Mouse (Mus musculus): ENCODE data around the gene Med13l. TPM values are rescaled to one million over a fixed set of nuclear protein-coding genes. Genes with fewer than 3 reads are reported as not detected.

The Med13l gene
- polyA plus RNA-seq, 1 experiment from 2014 or later: 18.2 TPM

DNA sequence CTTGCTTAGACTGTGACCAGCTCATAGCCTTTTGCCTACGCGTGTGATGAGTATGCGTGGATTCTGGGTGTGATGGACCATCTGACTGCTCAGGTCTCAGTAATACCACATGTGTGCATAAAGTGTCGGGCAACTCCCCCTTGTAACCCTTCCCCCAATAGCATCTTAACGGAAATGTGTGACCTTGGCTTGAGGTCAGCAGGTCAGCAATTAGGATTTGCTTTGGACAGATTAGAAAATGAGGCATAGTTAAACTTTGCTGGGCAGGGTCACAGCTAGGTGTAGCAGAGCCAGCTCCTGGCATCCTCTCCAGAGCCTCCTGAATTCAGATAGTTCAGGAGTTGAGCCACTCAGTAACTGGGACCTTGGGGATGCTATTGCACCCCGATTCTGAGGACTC lies 1.6 kb upstream of the Med13l start:
- Histone ChIP-seq H3K27ac (no peak overlapping the region), H3K4me3 (no peak overlapping the region), H3K4me1 (peaks cover 25% of the 10 kb centered on the region), H3K9ac (no peak overlapping the region), H3K36me3 (no peaks in the 10 kb centered on the region), H3K9me3 (peaks cover 4% of the 10 kb centered on the region; the same call in 1 of the 2 replicates), H3K27me3 (0 out of 2 replicates have a peak, but pooled peaks cover 2% of the 10 kb centered on the region), H3K4me2 (replicated peaks) (no peak overlapping the region)
- WGBS: 56% methylated on average over 6 of the region's 6 CpGs
- ATAC-seq (ENCODE audit: insufficient number of reproducible peaks, insufficient read depth, low FRiP score, low TSS enrichment): no peak

GRCm38 (mm10) chr5:118559584-118560384 lies 695 bp upstream of the Med13l start:
- Histone ChIP-seq H3K27me3 (0 out of 2 replicates have a peak, but pooled peaks cover 2% of the 10 kb centered on the region), H3K9me3 (peaks cover 4% of the 10 kb centered on the region; the same call in 1 of the 2 replicates), H3K9ac (peak overlapping the region; percentile 93), H3K36me3 (no peaks in the 10 kb centered on the region), H3K4me1 (peaks cover 30% of the 10 kb centered on the region), H3K4me2 (replicated peaks) (peak overlapping the region; percentile 64), H3K27ac (peak overlapping the region; percentile 96), H3K4me3 (peak overlapping the region; percentile 68)
- peak; percentile 87 for ATAC-seq (ENCODE audit: insufficient number of reproducible peaks, insufficient read depth, low FRiP score, low TSS enrichment)
- under 1% methylated on average over 57 of the region's 101 CpGs for WGBS

GRCm38 (mm10) chr5:118561086-118561987 lies 858 bp downstream of the Med13l start:
- no peak for ATAC-seq (ENCODE audit: insufficient number of reproducible peaks, insufficient read depth, low FRiP score, low TSS enrichment)
- no peaks in the 10 kb centered on the region for H3K27me3 ChIP-seq
- peak overlapping the region; percentile 68 for H3K4me3 ChIP-seq
- H3K9ac ChIP-seq: peak overlapping the region; percentile 93
- no peaks in the 10 kb centered on the region for H3K36me3 ChIP-seq
- no peaks in the 10 kb centered on the region for H3K9me3 ChIP-seq
- WGBS: under 1% methylated on average over 53 of the region's 59 CpGs
- H3K27ac ChIP-seq: peak overlapping the region; percentile 87
- peak overlapping the region; percentile 64 for H3K4me2 ChIP-seq (replicated peaks)
- peaks cover 36% of the 10 kb centered on the region for H3K4me1 ChIP-seq

DNA sequence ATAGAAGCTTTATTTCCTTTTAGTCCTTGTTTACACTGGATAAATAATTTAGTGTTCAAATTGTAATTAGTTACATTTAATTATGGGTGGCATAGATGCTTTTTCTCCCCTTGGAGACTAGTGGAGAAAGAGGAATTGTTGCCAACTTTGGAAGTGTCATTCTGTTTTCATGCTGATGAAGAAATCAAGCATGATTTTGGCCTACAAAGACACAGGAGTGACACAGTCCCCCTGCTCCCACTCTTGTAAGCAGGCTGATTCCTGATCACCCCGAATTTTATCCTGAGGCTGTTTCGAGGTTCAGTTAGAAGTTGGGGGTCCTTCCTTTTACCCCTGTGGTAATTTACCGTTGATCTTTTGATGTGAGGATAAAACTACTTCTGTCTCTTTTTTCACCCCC lies 1.7 kb downstream of the Med13l start:
- H3K27me3 ChIP-seq: no peaks in the 10 kb centered on the region
- no peak overlapping the region for H3K27ac ChIP-seq
- H3K36me3 ChIP-seq: no peaks in the 10 kb centered on the region
- H3K9me3 ChIP-seq: no peaks in the 10 kb centered on the region
- peak overlapping the region; percentile 68 for H3K4me3 ChIP-seq
- no peak overlapping the region for H3K9ac ChIP-seq
- peaks cover 39% of the 10 kb centered on the region for H3K4me1 ChIP-seq
- H3K4me2 ChIP-seq (replicated peaks): peak overlapping the region; percentile 64
- no peak for ATAC-seq (ENCODE audit: insufficient number of reproducible peaks, insufficient read depth, low FRiP score, low TSS enrichment)
- WGBS: 32% methylated on average over 3 of the region's 3 CpGs

- H3K4me1 ChIP-seq: peaks cover 45% of the 10 kb centered on the region
- 0 out of 2 replicates have a peak overlapping the region, but pooled peaks have one; percentile 17 for H3K27ac ChIP-seq
- 15% methylated on average over 6 of the region's 6 CpGs for WGBS
- H3K4me2 ChIP-seq (replicated peaks): 0 out of 2 replicates have a peak overlapping the region, but pooled peaks have one; percentile 9
- H3K4me3 ChIP-seq: no peak overlapping the region
- H3K36me3 ChIP-seq: no peaks in the 10 kb centered on the region
- no peaks in the 10 kb centered on the region for H3K9me3 ChIP-seq
- H3K27me3 ChIP-seq: no peaks in the 10 kb centered on the region
- H3K9ac ChIP-seq: no peak overlapping the region
- no peak for ATAC-seq (ENCODE audit: insufficient number of reproducible peaks, insufficient read depth, low FRiP score, low TSS enrichment)
Observed at GRCm38 (mm10) chr5:118563590-118563989, 3.1 kb downstream of the Med13l start.

DNA sequence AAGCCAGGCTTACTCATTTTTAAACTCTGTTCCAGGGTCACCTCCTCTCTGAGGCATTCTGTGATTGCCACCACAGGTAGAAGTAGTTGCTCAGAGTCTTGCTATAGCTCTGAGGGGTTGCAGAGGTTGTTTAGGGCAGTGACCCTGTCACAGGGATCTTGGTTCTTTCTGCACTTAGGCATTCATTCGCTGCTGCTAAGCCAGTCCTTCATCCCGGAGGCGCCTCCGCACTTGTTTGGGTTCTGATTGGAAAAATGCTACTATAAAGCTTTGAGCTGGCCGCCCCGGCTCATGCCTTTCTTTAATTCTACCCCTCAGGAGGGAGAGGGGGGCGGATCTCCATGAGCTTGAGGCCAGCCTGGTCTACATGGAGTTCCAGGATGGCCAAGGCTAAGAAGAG lies 6.9 kb downstream of the Med13l start:
- no peaks in the 10 kb centered on the region for H3K27me3 ChIP-seq
- 19% methylated on average over 7 of the region's 7 CpGs for WGBS
- H3K4me1 ChIP-seq: peaks cover 63% of the 10 kb centered on the region
- no peak for ATAC-seq (ENCODE audit: insufficient number of reproducible peaks, insufficient read depth, low FRiP score, low TSS enrichment)
- H3K9me3 ChIP-seq: no peaks in the 10 kb centered on the region
- H3K36me3 ChIP-seq: no peaks in the 10 kb centered on the region
- H3K27ac ChIP-seq: no peak overlapping the region
- H3K4me2 ChIP-seq (replicated peaks): no peak overlapping the region
- H3K9ac ChIP-seq: no peak overlapping the region
- no peak overlapping the region for H3K4me3 ChIP-seq

DNA sequence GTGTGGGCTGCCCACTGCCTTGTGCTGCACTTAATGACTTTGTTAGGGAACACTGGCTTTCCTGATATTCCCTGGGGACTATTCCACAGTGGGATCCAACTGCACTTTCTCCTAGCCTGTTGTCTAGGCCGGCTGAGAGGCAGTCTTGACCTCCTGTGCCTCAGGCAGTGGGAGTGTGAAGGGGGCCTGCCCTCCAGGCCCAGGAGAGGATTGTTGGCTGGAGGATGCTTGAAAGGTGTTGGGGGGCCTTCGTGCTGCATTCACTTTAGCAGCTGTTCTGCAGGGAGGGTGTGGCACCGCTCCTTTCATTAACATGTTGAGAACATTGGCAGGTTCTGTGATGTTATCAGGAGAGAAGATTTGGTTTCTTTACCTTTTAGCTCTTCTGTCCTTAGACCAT lies 8.5 kb downstream of the Med13l start:
- peaks cover 57% of the 10 kb centered on the region for H3K4me1 ChIP-seq
- H3K9ac ChIP-seq: no peak overlapping the region

DNA sequence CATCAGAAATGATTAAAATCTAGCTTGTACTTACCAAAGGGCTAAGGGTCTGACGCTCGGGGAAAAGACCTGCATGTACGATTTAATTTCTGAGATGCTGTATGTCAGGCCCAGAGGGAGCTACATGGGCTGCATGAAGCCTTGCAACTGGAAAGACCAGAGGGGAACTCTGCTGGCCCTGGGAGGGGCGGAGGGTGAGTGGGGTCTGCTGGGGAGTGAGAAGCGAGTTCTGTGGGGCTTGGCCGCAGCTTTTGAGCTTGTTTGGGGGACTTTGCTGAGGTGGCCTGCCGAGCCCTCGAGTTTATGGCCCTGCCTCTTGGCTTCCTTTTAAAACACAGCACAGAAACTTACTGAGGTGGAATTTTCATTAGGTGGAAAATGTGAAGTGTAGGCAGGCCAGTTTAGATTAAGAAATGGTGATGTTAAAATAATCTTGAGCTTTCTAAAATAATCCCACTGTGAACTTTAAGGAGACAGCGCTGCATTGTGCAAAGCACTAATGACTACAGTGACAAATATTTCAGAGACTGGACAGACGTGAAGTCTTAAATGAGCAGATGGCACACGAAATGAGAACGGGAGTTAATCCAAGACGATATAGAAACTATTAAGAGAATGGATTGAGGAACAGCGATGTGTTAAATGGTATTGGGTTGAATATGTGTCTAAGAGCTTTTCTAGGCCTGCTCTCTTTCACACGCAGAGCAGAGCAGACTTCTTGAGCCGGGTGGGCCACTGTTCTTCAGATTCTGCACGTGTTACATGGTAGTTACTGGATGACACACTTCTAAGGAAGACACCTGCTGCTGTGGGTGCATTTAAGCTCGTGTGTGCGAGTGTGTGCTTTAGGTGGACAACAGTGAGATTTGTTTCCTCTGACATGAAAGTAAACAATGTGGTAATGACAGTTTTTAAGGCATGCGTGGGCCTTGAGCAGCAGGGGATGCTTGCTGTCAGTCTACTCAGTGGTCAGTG lies 9.4 kb downstream of the Med13l start:
- Histone ChIP-seq H3K27ac (no peak overlapping the region), H3K9ac (no peak overlapping the region), H3K4me3 (no peak overlapping the region), H3K4me1 (peaks cover 62% of the 10 kb centered on the region), H3K36me3 (no peaks in the 10 kb centered on the region), H3K27me3 (no peaks in the 10 kb centered on the region), H3K9me3 (no peaks in the 10 kb centered on the region), H3K4me2 (replicated peaks) (no peak overlapping the region)
- 70% methylated on average over 20 of the region's 20 CpGs for WGBS
- no peak for ATAC-seq (ENCODE audit: insufficient number of reproducible peaks, insufficient read depth, low FRiP score, low TSS enrichment)

More for the DNA sequence above, 8.5 kb downstream of the Med13l start:
- Histone ChIP-seq H3K27me3 (no peaks in the 10 kb centered on the region), H3K36me3 (no peaks in the 10 kb centered on the region), H3K9me3 (no peaks in the 10 kb centered on the region), H3K4me2 (replicated peaks) (no peak overlapping the region), H3K4me3 (no peak overlapping the region), H3K27ac (no peak overlapping the region)
- ATAC-seq (ENCODE audit: insufficient number of reproducible peaks, insufficient read depth, low FRiP score, low TSS enrichment): no peak
- WGBS: 35% methylated on average over 3 of the region's 3 CpGs

DNA sequence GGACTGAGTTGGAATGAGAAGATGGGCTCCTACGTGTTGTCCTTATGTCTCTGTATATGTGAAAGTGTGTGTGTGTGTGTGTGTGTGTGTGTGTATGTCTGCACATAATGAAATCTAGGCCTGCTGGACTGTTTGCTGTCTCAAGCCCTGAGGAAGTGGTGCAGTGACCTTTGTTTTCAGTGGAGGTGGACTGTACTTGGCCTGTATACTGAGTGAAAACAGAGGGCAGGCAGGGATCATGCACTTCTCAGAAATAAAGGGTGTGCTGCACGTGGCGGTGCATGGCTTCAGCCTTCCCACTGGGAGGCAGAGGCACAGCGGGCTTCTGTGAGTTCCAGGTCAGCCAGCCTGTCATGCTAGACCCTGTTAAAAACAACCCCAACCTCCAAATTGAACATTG lies 11.0 kb downstream of the Med13l start:
- 44% methylated on average over 4 of the region's 4 CpGs for WGBS
- Histone ChIP-seq H3K4me3 (no peak overlapping the region), H3K27ac (no peak overlapping the region), H3K4me2 (replicated peaks) (no peak overlapping the region), H3K9me3 (no peaks in the 10 kb centered on the region), H3K36me3 (no peaks in the 10 kb centered on the region), H3K27me3 (no peaks in the 10 kb centered on the region), H3K9ac (no peak overlapping the region), H3K4me1 (peaks cover 57% of the 10 kb centered on the region)
- no peak for ATAC-seq (ENCODE audit: insufficient number of reproducible peaks, insufficient read depth, low FRiP score, low TSS enrichment)

DNA sequence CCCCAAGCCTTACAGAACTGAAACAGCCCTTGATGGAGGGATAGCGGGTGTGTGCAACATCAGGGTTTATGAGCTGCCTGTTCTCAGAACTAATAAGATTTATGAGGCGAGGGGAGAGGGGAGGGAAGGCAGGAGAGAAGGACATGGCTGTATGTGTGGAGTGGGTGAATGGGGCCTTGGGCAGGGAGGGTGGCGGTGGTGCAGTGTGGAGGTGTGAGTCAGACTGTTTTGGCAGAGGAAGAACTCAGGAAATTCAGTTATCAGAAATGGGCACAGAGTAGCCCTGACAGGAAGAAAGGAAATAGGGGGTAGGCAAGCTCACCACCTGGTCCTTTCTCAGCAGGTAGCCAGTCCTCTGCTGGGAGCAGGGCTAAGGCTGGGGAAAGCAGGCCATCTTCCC lies 13.8 kb downstream of the Med13l start:
- Histone ChIP-seq H3K9me3 (no peaks in the 10 kb centered on the region), H3K4me3 (no peak overlapping the region), H3K27ac (no peak overlapping the region), H3K36me3 (no peaks in the 10 kb centered on the region), H3K4me1 (peaks cover 42% of the 10 kb centered on the region), H3K4me2 (replicated peaks) (no peak overlapping the region), H3K9ac (no peak overlapping the region), H3K27me3 (no peaks in the 10 kb centered on the region)
- WGBS: 76% methylated on average over 3 of the region's 3 CpGs
- 0 out of 2 replicates have a peak, but pooled peaks have one; percentile 22 for ATAC-seq (ENCODE audit: insufficient number of reproducible peaks, insufficient read depth, low FRiP score, low TSS enrichment)

DNA sequence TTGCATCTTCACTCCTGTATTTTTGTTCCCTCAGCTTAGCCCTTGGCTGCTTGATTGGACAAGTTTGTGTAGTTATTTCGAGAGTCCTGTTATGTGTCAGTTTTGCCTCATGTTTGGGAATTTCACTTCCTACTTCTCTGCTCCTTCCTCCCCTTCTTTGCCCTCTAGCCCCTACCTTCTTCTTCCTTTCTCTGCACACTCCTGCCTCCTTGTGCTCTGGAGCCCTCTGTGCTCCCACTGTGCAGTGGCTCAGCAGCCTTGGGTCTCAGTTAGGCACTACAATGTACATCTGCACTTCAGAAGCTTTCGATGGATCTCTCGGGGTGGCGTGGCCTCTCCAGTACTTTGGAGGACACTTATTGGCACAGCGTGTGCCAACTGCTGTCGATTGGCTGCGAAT lies 14.5 kb downstream of the Med13l start:
- Histone ChIP-seq H3K4me1 (peaks cover 38% of the 10 kb centered on the region), H3K4me3 (no peak overlapping the region), H3K9me3 (no peaks in the 10 kb centered on the region), H3K27me3 (no peaks in the 10 kb centered on the region), H3K9ac (no peak overlapping the region), H3K4me2 (replicated peaks) (no peak overlapping the region), H3K36me3 (no peaks in the 10 kb centered on the region), H3K27ac (no peak overlapping the region)
- ATAC-seq (ENCODE audit: insufficient number of reproducible peaks, insufficient read depth, low FRiP score, low TSS enrichment): no peak
- WGBS: 76% methylated on average over 7 of the region's 7 CpGs

Data from embryonic facial prominence, embryonic 12.5 days (tissue).